Mouse (Mus musculus) neural tube, embryonic 11.5 days (tissue): Measurements from ENCODE around the gene Mtx1. TPM values are rescaled to one million over a fixed set of nuclear protein-coding genes. Genes with fewer than 3 reads are reported as not detected.
A peak's percentile ranks its signal among the peaks of the same experiment; 100 is the strongest.

Experiments used
- ATAC-seq: fragments of 200-750 bp; cut with Nextera tagmentation; 2 replicates; pipeline ENCODE4 v1.8.0; 2017; ENCODE audit warnings: moderate number of reproducible peaks, mild to moderate bottlenecking, moderate TSS enrichment, moderate library complexity; ENCODE audit not compliant: insufficient read depth, low FRiP score, low TSS enrichment
- DNase-seq: peaks from one replicate; pipeline ENCODE4 v3.0.0-alpha.2; 2015; ENCODE audit warnings: low spot score
- H3K27ac ChIP-seq: fragments of 300-500 bp; sonication (generic); 2 replicates; pipeline ENCODE4 v1.5.1; 2014; ENCODE audit warnings: low read depth, mild to moderate bottlenecking, low read length
- H3K27me3 ChIP-seq: fragments of 300-500 bp; sonication (generic); 2 replicates; pipeline ENCODE4 v1.6.1; 2014; ENCODE audit warnings: mild to moderate bottlenecking, low read length, mixed read lengths; ENCODE audit not compliant: control insufficient read depth, insufficient read depth
- H3K36me3 ChIP-seq: fragments of 300-500 bp; sonication (generic); 2 replicates; pipeline ENCODE4 v1.6.1; 2014; ENCODE audit warnings: mild to moderate bottlenecking, low read length, moderate library complexity, mixed read lengths; ENCODE audit not compliant: control insufficient read depth, insufficient read depth
- H3K4me1 ChIP-seq: fragments of 300-500 bp; sonication (generic); 2 replicates; pipeline ENCODE4 v1.6.1; 2014; ENCODE audit warnings: low read length, mixed read lengths; ENCODE audit not compliant: control insufficient read depth, insufficient read depth
- H3K4me2 ChIP-seq: fragments of 300-500 bp; sonication (generic); 2 replicates; pipeline ENCODE4 v1.6.1; 2014; ENCODE audit warnings: low read depth, mild to moderate bottlenecking, moderate library complexity
- H3K4me3 ChIP-seq: fragments of 300-500 bp; sonication (generic); 2 replicates; pipeline ENCODE4 v1.5.1; 2014; ENCODE audit warnings: low read depth, low read length
- H3K9ac ChIP-seq: fragments of 300-500 bp; sonication (generic); 2 replicates; pipeline ENCODE4 v1.6.1; 2014; ENCODE audit warnings: mild to moderate bottlenecking, low read length
- H3K9me3 ChIP-seq: fragments of 300-500 bp; sonication (generic); 2 replicates; pipeline ENCODE4 v1.6.1; 2016; ENCODE audit warnings: low read length; ENCODE audit not compliant: control insufficient read depth
- WGBS: fragments of 180-500 bp; shearing (Covaris S2); extraction: QIAGEN DNeasy Blood & Tissue Kit; methylation state at CpG from one replicate; pipeline ENCODE4 v1.1.7; 2014; 5-methylcytosine and 5-hydroxymethylcytosine counted together
- polyA plus RNA-seq: library from polyadenylated mRNA; unstranded; fragments of >200 nt; fragmentation: Nextera tagmentation; extraction: Ambion mirVana; gene quantifications from 2 replicates; pipeline ENCODE4 v1.2.1, GENCODE M21; 2014

Gene Mtx1
- polyA plus RNA-seq, 1 experiment from 2014 or later, result 181 TPM

GRCm38 (mm10) chr3:89232614-89233013 lies 5.7 kb upstream of the Mtx1 start:
- peaks cover 5% of the 10 kb centered on the region; the same call in 1 of the 2 replicates for H3K4me1 ChIP-seq
- no peak overlapping the region for H3K27ac ChIP-seq
- WGBS, result 72% methylated on average over 6 of the region's 6 CpGs
- ATAC-seq (no peak), DNase-seq (no peak)
- no peaks in the 10 kb centered on the region for H3K27me3 ChIP-seq
- no peak overlapping the region for H3K4me3 ChIP-seq
- no peaks in the 10 kb centered on the region; the same call in 1 of the 2 replicates for H3K36me3 ChIP-seq
- H3K9me3 ChIP-seq, result no peaks in the 10 kb centered on the region
- H3K9ac ChIP-seq, result no peak overlapping the region
- no peak overlapping the region for H3K4me2 ChIP-seq

DNA sequence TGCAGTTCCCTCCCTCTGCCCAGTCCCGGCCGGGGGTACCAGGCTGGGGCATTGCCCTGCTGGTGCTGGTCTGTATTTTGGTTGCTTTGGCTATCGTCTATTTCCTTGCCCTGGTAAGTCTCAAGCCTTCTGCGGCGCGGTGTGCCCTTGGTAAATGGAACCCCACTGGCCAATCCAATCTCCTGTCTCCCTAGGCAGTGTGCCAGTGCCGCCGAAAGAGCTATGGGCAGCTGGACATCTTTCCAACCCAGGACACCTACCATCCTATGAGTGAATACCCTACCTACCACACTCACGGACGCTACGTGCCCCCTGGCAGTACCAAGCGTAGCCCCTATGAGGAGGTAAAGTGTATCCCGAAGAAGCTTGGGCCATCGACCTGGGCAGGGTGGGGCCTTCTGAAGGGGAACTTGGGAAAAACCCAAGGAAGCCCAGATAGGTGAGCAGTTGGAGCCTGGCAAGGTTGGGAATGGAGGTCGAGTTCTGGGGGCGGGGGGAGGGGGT lies 4.9 kb upstream of the Mtx1 start:
- DNase-seq (no peak), ATAC-seq (no peak)
- Histone ChIP-seq H3K4me2 (no peak overlapping the region), H3K9ac (no peak overlapping the region), H3K27me3 (no peaks in the 10 kb centered on the region), H3K9me3 (no peaks in the 10 kb centered on the region), H3K27ac (no peak overlapping the region), H3K36me3 (no peaks in the 10 kb centered on the region; the same call in 1 of the 2 replicates), H3K4me1 (peaks cover 5% of the 10 kb centered on the region; the same call in 1 of the 2 replicates), H3K4me3 (no peak overlapping the region)
- WGBS, result 77% methylated on average over 16 of the region's 16 CpGs

- Histone ChIP-seq H3K4me3 (no peak overlapping the region), H3K9ac (no peak overlapping the region), H3K27me3 (no peaks in the 10 kb centered on the region), H3K27ac (no peak overlapping the region), H3K9me3 (no peaks in the 10 kb centered on the region), H3K36me3 (no peaks in the 10 kb centered on the region; the same call in 1 of the 2 replicates), H3K4me1 (peaks cover 5% of the 10 kb centered on the region; the same call in 1 of the 2 replicates), H3K4me2 (no peak overlapping the region)
- ATAC-seq, result no peak
- no peak for DNase-seq
- 72% methylated on average over 7 of the region's 7 CpGs for WGBS
Measured at GRCm38 (mm10) chr3:89231345-89231744, 4.5 kb upstream of the Mtx1 start.

DNA sequence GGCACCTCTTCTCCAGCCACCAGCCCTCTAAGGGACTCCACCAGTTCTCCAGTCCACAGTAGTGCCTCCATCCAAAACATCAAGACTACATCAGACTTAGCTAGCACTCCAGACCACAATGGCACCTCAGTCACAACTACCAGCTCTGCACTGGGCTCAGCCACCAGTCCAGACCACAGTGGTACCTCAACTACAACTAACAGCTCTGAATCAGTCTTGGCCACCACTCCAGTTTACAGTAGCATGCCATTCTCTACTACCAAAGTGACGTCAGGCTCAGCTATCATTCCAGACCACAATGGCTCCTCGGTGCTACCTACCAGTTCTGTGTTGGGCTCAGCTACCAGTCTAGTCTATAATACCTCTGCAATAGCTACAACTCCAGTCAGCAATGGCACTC lies 3.7 kb upstream of the Mtx1 start:
- Histone ChIP-seq H3K27me3 (no peaks in the 10 kb centered on the region), H3K4me2 (no peak overlapping the region), H3K4me1 (peaks cover 6% of the 10 kb centered on the region; the same call in 1 of the 2 replicates), H3K9ac (no peak overlapping the region), H3K9me3 (no peaks in the 10 kb centered on the region), H3K4me3 (no peak overlapping the region), H3K36me3 (no peaks in the 10 kb centered on the region), H3K27ac (no peak overlapping the region)
- no peak for ATAC-seq
- DNase-seq, result no peak
- 89% methylated on average over 2 of the region's 2 CpGs for WGBS

GRCm38 (mm10) chr3:89229276-89229675 lies 2.4 kb upstream of the Mtx1 start:
- no peak overlapping the region for H3K4me2 ChIP-seq
- H3K4me3 ChIP-seq, result no peak overlapping the region
- no peaks in the 10 kb centered on the region for H3K27me3 ChIP-seq
- WGBS, result 65% methylated on average over 4 of the region's 4 CpGs
- no peaks in the 10 kb centered on the region; the same call in 1 of the 2 replicates for H3K36me3 ChIP-seq
- H3K9me3 ChIP-seq, result no peaks in the 10 kb centered on the region
- ATAC-seq (no peak), DNase-seq (no peak)
- no peak overlapping the region for H3K9ac ChIP-seq
- peaks cover 14% of the 10 kb centered on the region for H3K4me1 ChIP-seq
- H3K27ac ChIP-seq, result no peak overlapping the region

DNA sequence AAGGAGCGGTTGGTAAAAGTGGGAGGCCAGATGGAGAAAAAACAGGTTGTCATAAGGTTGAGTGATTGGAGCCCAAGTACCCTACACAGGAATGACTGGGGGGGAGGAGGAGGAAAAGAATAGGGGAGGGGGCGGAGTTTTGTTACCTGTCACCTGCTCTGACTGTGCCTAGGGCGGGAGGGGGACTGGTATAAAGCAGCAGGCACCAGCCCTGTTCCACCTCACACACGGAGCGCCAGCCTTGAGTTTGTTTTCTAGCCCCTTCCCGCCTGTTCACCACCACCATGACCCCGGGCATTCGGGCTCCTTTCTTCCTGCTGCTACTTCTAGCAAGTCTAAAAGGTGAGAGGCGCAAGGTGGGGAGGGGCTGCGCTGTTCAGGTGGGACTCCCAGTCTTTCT lies 1.9 kb upstream of the Mtx1 start, which contains the start of gene Muc1:
Gene Muc1 (plus strand): TSS at position 222 of the 400 bp plus-strand sequence.
- H3K4me3 ChIP-seq, result peak within 1 kb of the TSS; percentile 64
- H3K27me3 ChIP-seq, result no peaks in the 10 kb centered on the region
- H3K27ac ChIP-seq, result peak within 1 kb of the TSS; percentile 65
- WGBS, result 33% methylated on average over 10 of the region's 10 CpGs
- no peak for ATAC-seq
- peak within 1 kb of the TSS; percentile 44 for H3K9ac ChIP-seq
- H3K4me2 ChIP-seq, result peak within 1 kb of the TSS; percentile 80
- no peaks in the 10 kb centered on the region for H3K9me3 ChIP-seq
- peaks cover 18% of the 10 kb centered on the region for H3K4me1 ChIP-seq
- H3K36me3 ChIP-seq, result no peaks in the 10 kb centered on the region; the same call in 1 of the 2 replicates
- no peak for DNase-seq

GRCm38 (mm10) chr3:89228180-89228549 lies 1.3 kb upstream of the Mtx1 start:
- Histone ChIP-seq H3K27me3 (no peaks in the 10 kb centered on the region), H3K4me3 (peak overlapping the region; percentile 64), H3K9ac (peak overlapping the region; percentile 19; the same call in 1 of the 2 replicates), H3K4me2 (peak overlapping the region; percentile 80), H3K9me3 (no peaks in the 10 kb centered on the region), H3K4me1 (peaks cover 19% of the 10 kb centered on the region), H3K27ac (peak overlapping the region; percentile 65), H3K36me3 (peaks cover 3% of the 10 kb centered on the region; the same call in 1 of the 2 replicates)
- DNase-seq (peak; percentile 91), ATAC-seq (0 out of 2 replicates have a peak, but pooled peaks have one; percentile 5)
- WGBS, result under 1% methylated on average over 20 of the region's 20 CpGs

- H3K4me2 ChIP-seq, result peak overlapping the region; percentile 80
- peak overlapping the region; percentile 75 for H3K9ac ChIP-seq
- peak overlapping the region; percentile 64 for H3K4me3 ChIP-seq
- peak overlapping the region; percentile 79 for H3K27ac ChIP-seq
- no peaks in the 10 kb centered on the region for H3K9me3 ChIP-seq
- H3K36me3 ChIP-seq, result peaks cover 7% of the 10 kb centered on the region
- ATAC-seq (peak; percentile 72), DNase-seq (peak; percentile 96)
- no peaks in the 10 kb centered on the region for H3K27me3 ChIP-seq
- 2% methylated on average over 41 of the region's 41 CpGs for WGBS
- peaks cover 23% of the 10 kb centered on the region for H3K4me1 ChIP-seq
Measured at GRCm38 (mm10) chr3:89227307-89228179, 655 bp upstream of the Mtx1 start.
